Mouse (Mus musculus): Measurements from ENCODE around the gene Gnmt.

GRCm38 (mm10) chr17:46724477-46725084 lies 4.4 kb downstream of the Gnmt start:
- TF ChIP-seq POLR2A (IDR thresholded peaks at IDR 0.05; ENCODE audit: low read depth, low read length) (no peak), CTCF (IDR thresholded peaks at IDR 0.05; ENCODE audit: extremely low read depth, insufficient read depth, insufficient read length, insufficient replicate concordance) (no peak)
